Mouse (Mus musculus) large intestine, adult 2 months (tissue): Measurements from ENCODE around the gene Cldn34b3. TPM values are rescaled to one million over a fixed set of nuclear protein-coding genes. Genes with fewer than 3 reads are reported as not detected.
"Not testable (repeated sequence)": the region's sequence is repeated elsewhere in the genome, so short reads cannot be mapped to it uniquely, and the experiment has no call there.

Experiments
- DNase-seq: peaks from one replicate; pipeline ENCODE4 v3.0.0-alpha.2; 2012; ENCODE audit warnings: low read depth, low spot score
- WGBS: fragments of 180-500 bp; shearing (Covaris S2); methylation state at CpG from one replicate; pipeline ENCODE4 v1.1.7; 2018; 5-methylcytosine and 5-hydroxymethylcytosine counted together
- polyA plus RNA-seq: library from polyadenylated mRNA; depleted of rRNA; stranded (reverse); fragments of >200 nt; gene quantifications from 2 replicates; pipeline ENCODE4 v1.2.3, GENCODE M21; 2012; rRNA removed

The Cldn34b3 gene
- polyA plus RNA-seq, result not detected in 2 replicates

GRCm38 (mm10) chrX:76264004-76264403 lies at the start of gene Cldn34b3:
Cldn34b3 (plus strand) TSS chrX:76264304.
- WGBS, result 82% methylated on average over 1 of the region's 1 CpGs
- DNase-seq, result not testable (repeated sequence)

Other genes starting within 250 kb of the Cldn34b3 start
- gene Cldn34b4, start 129.0 kb downstream of the Cldn34b3 start, polyA plus RNA-seq, result not detected in 2 replicates